Mouse (Mus musculus) brain, adult 2 months (tissue): ENCODE measurements around the gene Fblim1.
A peak's percentile ranks its signal among the peaks of the same experiment; 100 is the strongest.

Experiments used
- DNase-seq: peaks from one replicate; pipeline ENCODE4 v3.0.0; 2011; ENCODE audit warnings: low read depth, low spot score

Gene Fblim1

DNA sequence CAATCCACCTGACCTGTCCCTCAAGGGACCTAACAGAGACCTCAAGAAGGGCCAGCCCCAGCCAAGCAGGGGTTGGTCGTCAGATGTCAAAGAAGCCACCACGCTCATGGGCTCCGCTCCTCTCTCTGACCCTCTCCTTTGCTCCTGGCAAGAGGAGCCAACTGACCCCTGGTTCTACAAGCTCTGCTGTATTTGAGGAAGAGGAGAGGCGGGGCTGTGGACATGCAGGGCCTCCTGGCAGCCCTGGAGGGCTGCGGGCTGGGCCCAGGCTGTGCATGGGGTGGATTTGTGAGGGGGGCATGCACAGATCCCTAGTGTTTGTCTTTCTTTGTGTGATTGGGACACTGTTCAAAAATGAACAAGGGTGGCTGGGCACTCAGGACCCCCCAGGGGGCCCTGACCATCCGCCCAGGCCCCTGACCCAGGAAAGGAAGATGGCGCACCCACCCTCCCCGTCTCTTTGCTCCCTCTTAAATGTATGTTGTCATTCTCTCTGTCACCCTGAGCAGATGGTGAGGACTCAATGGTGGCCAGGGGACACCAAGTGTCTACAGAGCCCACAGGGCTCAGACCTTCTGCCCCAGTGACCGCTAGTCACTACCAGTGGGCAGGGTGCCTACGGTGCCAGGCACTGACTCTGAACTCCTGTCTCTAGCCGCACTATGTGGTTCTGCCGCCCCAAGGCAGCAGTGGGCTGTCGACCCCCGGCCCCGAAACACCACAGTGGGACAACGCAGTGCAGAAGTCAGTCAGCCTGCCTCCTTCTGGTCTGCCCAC lies 20.1 kb upstream of the Fblim1 start:
- no peak for DNase-seq

DNA sequence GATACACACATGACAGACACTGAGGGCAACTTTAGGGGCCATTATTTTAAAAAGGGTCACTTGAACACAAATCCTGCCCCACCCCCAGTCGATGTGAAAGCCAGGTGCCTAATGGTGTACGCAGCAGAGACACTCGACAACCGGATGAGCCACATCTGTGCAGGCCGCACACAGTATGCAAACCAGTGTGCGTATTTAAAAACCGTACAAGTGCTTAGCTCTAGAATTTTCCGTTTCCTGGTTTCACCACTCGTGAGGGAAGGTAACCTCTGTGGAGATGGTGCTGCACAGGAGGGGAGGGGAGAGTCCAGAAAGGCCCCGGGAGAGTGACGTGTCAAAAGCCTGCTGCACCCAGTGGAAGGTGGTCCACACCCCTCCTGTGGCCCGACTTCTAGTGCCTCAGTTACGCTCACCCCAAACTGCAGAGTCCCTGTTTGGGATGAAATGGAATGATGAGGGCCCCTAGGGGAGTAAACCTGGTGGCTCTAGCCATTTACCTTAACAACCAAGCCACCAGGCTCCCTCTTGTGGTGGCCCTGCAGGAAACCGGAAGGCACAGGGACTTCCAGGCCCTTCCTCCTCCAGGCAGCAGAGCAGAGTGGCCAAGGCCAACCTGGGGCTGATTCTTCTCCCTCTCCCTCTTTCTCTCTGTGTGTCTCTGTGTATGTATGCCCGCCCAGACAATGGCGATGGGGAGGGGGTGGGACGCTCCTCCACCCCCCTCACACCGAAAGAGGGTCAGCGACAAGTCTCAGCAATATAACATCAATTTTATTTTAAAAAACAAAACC lies 19.3 kb upstream of the Fblim1 start:
- DNase-seq = peak; percentile 56

DNA sequence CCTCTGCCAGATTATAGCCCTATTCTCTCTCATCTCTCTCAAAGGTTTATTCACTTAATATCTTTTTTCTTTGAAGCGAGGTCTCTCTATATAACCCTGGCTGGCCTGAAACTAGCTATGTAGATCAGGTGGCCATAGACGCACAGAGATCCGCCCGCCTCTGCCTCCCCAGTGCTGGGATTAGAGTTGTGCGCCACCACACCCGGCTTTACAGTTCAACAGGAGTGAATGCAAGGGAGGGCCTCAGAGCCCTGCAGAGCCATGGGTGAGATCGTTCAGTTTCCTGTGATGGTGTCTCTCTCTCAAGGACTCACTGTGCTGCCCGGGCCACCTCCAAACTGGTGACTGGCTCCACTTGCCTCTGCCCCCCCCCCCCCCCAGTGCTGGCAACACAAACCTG lies 18.2 kb upstream of the Fblim1 start:
- DNase-seq = no peak

DNA sequence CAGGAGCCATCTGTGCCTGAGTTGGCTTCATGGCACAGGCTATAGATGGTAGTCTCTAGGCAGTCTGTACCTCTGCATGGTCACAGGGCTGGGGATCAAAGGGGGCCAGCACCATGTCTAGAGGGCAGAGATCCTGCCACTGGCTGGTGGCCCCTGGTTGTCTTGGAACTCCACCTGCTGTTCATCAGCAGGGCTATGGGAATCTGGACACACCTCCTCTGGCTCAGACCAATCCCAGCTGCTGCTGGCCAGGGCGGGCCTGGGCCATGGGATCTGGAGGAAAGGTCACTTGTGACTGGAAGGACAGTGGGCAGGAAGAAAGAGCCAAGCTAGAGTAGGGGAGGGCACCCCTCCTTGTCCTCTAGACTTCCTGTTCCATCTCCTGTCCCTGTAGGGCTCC lies 17.8 kb upstream of the Fblim1 start, which contains the start of gene Slc25a34:
Gene Slc25a34 (minus strand): TSS at position 156 of the 400 bp plus-strand sequence.
- peak; percentile 25 for DNase-seq

DNA sequence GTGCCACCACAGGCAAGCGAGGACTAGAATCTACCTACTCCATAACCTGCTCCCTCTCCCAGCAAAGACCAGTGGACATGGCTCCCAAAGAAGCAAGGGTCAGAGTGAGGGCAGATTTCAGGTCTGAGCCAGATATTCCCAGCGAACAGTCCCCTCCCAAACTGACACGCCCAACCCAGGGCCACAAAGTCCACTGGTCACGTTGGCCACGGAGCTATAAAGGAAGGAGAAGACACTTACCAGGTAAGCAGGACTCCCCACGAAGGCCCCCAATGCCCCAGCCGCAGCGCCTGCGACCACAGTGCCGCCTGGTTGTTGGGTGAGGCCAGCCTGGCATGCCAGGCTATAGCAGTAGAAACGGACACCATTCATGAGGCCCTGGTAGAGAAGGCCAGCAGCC lies 17.1 kb upstream of the Fblim1 start:
- DNase-seq = no peak

DNA sequence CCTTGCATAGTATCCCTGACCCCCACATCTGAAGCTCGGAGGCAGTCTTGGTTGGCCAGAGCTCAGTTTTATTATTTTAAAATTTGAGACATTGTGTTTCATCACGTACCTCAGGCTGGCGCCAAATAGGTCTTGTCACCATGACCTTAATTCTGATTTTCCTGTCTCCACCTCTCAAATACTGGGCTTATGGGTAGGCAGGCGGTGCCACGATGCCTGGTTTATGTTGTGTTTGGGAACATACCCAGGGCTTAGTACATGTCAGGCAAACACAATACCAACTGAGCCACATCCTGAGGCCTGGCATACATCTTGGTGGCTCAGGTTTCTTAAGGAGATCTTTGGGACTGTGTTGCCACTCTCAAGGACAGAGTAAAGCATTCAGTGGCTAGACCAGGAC lies 16.7 kb upstream of the Fblim1 start:
- DNase-seq = no peak

DNA sequence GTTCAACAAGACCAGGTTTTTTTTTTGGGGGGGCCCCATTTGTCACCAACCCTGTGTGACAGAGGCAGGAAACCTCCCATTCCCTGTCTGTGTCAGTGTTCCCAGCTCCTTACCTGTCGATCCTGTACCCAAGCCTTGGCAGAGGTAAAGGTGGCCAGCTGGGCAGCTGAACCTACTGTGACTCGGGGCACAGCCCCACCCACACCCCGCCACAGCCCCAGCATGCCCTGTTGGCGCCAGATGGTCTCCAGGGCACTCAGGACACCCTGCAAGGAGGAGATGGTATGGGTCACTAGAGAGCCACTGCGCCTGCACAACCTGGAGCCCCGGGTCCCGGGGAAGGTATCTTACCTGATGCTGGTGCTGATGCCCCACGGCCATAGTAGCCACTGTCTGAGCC lies 16.2 kb upstream of the Fblim1 start:
- DNase-seq = no peak

DNA sequence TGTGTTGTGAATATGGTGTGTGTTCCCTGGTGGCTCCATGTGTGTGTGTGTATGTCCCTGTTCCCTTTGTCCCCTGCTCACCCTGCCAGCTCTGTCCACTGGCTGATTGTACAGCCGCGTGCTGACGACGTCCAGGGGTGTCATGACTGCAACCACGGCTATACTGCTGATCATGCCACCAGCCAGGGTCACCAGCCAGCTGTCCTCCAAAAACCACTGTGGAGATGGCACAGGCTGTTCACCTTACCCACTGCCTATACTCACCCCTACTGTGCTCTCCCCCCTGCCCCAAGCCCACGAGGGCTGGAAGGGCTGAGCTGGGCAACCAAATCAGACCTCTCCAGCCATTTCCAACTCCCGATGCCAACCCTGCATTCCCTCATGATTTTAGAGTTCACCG lies 15.4 kb upstream of the Fblim1 start:
- DNase-seq = no peak

DNA sequence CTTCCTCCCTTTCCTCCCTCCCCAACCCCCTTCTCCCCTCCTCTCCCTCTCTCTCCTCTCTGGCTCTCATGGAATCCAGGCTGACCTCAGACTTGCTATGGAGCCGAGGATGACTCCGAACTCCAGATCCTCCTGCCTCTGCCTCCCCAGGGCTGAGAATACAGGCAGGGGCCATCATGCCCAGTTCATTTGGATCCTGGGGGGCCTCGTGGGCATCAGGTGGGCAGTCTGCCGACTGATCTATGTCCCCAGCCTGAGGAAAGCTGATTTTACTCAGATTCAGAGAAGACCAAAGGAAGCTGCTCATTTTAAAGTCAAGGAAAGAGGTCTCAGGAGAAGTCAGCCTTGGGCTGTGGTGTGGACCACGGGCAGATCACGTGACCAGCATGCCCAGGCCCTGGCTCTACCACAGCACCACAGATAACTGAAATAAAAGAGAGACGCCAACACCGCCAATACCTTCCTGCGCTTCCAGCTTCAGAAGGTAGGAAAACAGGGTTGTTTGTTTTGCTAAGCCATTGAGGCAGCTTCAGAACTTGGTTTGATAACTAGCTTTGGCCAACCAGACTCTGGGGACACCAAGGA lies 13.5 kb upstream of the Fblim1 start:
- DNase-seq = no peak

DNA sequence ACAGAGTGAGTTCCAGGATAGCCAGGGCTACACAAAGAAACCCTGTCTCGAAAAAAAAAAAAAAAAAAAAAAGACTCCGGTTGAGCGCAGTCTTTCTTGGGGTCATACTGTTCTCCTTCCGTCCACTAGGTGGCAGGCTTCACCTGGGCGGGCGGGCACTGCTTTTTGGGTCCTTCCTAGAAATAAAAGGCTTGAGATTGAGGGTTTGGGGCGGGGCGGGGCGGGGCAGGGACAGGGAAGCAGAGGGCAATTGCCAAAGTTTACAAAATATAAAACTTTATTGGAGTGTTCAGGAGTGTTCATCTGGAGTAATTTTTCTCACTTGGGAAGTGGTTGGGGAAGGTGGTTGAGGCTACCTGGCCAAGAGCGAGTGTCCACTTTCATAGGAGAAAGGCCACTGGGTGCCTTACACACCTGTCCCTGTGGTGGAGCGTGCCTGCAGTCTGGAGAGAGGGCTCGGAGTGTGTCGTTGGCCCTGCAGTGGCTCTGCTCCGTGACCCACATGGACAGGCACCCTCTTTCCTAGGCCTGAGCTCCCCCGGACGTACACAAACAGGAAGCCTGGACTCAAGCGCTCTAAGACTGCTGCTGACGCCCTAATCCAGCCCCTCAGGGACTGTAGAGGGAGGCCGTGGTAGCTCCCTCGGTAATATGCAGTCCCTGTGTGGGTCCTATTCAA lies 12.8 kb upstream of the Fblim1 start, which contains the start of gene Tmem82:
Gene Tmem82 (minus strand): TSS at position 69 of the 679 bp plus-strand sequence.
- DNase-seq = peak; percentile 59

DNA sequence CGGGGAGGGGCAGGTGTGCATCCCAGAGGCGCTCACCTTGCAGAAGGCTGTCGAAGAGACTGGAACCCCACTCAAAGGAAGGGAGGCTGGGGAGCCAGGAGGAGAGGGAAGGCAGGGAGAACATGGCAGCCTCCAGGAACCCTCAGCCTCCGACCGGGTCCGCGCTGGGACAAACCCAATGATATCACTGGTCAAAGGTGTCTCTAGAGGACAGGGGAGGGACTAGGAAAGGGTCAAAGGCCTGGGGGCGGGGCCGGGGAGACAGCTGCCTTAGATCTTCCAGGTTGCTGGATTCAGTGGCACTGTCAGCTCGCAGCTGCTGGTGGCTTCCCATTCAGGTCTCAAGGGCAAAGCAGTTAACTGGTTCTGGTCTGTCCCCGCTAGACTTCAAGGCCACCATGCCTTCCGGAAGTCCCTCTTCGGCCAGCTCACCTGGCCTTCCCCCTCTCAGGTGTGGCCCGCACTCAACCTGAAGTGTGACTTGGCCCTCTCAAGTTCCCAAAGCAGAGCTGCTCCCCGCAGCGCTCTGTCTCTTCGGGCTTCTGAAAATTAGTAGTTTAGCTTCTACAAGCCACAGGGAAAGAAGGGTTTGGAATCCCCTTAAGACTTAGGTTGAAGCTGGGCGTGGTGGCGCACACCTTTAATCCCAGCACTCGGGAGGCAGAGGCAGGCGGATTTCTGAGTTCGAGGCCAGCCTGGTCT lies 12.1 kb upstream of the Fblim1 start:
- no peak for DNase-seq

DNA sequence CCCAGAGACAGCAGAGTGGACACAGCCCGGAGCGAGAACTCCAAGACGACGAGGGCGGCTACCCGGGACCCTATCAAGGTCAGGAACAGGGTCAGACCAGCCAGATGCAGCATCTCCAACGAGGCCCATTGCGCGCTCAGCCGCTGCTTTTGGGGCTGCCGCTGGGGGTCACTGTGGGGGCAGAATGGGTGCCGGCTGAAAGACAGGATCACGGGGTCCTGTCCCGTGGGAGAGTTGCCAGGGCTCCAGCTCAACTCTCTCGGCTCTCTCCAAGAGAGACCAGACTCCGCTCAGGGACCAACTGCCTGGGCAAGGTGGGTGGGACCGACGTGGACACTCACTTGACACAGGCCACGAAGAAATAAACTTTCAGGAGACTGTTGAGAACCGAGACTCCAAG lies 11.4 kb upstream of the Fblim1 start:
- peak; percentile 31 for DNase-seq

DNA sequence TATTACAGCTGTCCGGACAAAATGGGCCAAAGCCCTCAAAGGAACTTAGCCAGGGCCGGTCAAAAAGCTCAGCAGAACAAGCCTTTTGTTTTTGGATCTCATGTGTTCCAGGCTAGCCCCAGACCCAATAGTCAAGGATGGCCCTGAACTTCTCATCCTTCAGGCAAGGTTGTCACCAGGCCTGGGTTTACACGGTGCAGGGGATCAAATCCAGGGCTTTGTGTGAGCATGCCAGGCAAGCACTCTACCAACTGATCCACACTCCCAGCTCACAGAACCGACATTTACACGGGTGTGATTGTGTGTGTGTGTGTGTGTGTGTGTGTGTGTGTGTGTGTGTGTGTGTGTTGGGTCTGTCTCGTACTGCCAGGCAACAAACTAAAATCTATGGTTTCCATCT lies 10.9 kb upstream of the Fblim1 start:
- no peak for DNase-seq

DNA sequence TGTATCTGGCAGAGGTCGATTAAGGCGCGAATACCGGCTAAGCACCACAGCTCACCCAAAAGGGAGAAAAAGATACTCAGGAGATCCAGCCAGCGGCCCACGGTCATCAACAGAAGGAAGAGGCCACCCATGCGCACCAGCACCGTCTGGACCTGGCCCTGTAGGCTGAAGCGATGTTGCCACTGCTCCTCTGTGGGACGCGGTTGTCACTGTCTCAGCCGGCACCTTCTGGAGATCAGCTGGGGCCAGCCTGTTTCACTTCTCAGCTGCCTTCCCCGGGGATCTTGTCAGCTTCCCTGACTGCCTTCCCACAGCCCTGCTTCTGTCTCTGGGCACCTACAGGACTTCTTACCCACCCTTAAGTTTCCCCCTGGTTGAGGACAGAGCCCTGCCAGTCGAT lies 9.1 kb upstream of the Fblim1 start:
- no peak for DNase-seq

DNA sequence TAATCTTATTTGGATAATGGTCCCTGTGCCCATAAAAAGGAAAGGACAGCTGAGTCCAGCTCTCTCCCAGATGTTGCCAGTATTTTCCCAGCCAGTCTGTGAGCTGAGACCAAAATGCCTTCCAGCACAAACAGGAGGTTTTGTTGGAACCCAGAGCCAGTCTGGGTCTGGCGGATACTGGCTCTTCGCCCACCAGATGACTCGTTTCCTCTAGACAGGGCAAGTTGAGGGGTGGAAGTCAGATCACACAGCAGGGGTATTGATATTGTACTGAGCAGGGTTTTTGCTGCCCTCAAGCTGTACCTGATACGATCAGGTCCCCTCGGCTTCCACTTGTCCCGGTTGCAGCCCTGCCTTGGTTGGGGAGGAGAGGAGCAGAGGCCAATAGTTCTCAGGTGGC lies 3.6 kb upstream of the Fblim1 start:
- no peak for DNase-seq

DNA sequence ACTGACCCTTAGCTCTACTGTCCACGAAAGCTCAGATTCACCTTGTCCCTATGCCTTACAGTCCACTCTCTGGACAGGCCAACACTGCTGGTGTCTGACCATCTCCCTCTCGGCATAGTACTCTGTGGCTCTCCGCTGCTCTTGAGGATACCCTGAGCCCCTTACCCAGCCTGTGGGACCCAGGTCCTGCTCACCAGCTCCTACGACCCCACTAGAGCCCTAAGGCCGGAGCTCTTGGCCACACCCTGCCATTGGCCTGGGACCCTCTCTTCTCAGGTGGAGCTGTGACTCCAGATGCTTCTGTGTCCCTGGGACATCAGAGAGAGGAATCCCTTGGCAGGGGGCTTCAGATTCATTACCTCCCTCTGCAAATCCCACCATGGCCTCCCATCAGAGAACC lies 475 bp downstream of the Fblim1 start:
- DNase-seq = no peak

DNA sequence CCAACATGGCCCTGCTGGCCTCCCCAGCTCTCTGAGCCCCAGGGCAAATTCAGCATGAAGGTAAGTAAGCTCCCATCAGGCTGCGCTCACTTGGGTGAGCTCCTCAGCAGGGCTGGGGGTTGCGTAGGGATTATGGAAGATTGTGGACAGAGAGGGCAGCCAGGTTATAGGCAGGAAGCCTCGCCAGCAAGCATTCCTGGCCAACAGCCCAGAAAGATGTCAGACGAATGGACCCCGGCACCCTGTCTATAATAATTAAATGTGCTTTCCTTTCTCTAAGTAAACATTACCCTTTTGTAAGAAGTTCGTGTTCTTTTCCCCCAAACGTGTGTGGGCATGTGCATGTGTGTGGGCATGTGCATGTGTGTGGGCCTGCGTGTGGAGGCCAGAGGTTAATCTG lies 1.4 kb downstream of the Fblim1 start:
- no peak for DNase-seq

DNA sequence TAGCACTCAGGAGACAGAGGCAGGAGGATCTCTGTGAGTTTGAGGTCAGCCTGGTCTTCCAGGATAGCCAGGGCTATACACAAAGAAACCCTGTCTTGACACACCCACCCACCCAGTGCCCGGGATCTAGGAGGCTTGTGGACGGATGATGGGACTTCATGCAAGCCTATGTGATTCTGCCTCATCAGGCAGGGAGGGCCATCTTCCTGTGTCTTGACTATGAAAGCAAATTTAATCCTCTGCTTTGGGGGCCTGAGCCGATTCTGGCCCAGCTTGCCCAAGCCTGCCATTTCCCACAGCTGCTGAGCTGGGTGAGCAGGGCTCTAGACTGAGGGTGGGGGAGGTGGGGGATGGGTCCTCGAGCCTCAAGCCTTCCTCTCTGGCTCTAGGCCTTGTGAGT lies 2.0 kb downstream of the Fblim1 start:
- no peak for DNase-seq

DNA sequence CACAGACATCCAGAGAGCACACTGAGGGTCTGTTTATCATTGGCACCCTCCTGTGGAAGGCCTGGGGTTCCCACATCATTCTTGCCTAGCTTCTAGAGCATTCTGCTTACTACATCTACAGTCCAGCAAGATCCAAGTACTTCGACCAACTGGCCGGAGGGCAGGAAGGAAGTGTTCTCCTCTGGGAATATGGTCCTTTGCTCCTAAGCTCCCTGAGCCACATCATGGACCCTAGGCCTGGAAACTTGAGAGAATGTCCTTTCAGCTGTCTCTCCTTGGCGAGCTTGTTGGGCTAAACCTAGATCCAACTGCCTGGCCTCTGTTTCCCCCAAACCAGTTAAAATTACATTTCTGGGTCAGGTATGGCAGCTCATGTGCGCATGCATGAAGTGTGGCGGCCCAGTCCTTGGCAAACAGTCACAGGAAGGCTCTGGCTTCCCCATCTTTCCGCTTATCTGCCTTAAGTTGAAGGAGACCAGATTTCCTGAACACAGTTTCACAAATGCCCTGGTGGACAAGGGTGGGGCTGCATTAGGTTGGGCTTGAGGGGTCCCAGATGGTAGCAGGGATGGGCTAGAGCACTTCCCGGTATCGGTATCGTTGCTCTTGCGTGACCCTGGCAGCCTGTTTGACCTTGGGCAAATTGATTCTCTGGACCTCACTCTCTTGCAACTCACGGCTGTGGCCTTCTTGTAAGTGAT lies 3.2 kb downstream of the Fblim1 start:
- no peak for DNase-seq

DNA sequence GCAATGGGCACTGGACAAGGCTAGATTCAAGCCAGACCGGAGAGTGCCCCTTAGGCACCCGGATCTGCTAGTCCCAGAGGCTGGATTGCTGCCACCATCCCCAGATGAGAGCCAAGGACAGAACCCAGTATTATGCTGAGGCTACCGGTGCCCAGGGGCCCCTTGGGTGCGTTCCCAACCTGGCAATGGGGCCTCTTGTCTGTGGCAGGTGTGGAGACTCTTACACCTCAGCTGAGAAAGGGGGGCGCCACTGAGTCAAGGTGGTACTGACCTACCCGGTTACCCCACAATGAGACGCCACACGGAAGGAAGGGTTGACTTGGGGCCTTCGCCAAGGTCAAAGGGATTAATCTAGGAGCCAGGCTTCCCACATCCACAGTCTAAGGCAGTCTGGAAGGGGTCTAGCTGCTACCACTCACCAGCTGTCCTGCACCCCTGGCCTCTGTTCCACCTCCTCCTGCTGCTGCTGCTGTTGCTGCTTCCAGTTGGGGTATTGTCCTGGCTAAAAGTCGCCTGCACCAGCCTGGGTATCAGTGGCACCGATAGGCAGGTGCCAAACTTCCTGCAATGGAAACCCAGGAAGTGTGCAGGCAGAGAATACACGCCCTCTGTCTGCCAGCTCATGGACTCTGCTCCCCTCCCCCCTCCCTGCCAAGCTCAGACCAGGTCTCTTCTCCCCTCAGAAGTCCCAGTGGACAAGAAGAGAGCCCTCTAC lies 4.6 kb downstream of the Fblim1 start:
- no peak for DNase-seq
